Mouse (Mus musculus) lung, embryonic 15.5 days (tissue): ENCODE results near the gene Sema6d. TPM values are rescaled to one million over a fixed set of nuclear protein-coding genes. Genes with fewer than 3 reads are reported as not detected.

Experiments
- ATAC-seq: fragments of 200-750 bp; cut with Nextera tagmentation; 2 replicates; pipeline ENCODE4 v1.8.0; 2017; ENCODE audit warnings: moderate number of reproducible peaks, borderline replicate concordance; ENCODE audit not compliant: low FRiP score, low TSS enrichment; ENCODE audit errors: extremely low read depth
- H3K27ac ChIP-seq: fragments of 300-500 bp; sonication (generic); 2 replicates; pipeline ENCODE4 v1.5.1; 2015; ENCODE audit warnings: moderate library complexity, mild to moderate bottlenecking, inconsistent platforms
- H3K27me3 ChIP-seq: fragments of 300-500 bp; sonication (generic); 2 replicates; pipeline ENCODE4 v1.6.1; 2015; ENCODE audit warnings: inconsistent platforms
- H3K36me3 ChIP-seq: fragments of 300-500 bp; sonication (generic); 2 replicates; pipeline ENCODE4 v1.6.1; 2015; ENCODE audit warnings: inconsistent platforms
- H3K4me1 ChIP-seq: fragments of 300-500 bp; sonication (generic); 2 replicates; pipeline ENCODE4 v1.6.1; 2015; ENCODE audit warnings: inconsistent platforms
- H3K4me2 ChIP-seq: fragments of 300-500 bp; sonication (generic); 2 replicates; pipeline ENCODE4 v1.6.1; 2015; ENCODE audit warnings: inconsistent platforms, mild to moderate bottlenecking, moderate library complexity
- H3K4me3 ChIP-seq: fragments of 300-500 bp; sonication (generic); 2 replicates; pipeline ENCODE4 v1.5.1; 2015; ENCODE audit warnings: mild to moderate bottlenecking, inconsistent platforms
- H3K9ac ChIP-seq: fragments of 300-500 bp; sonication (generic); 2 replicates; pipeline ENCODE4 v1.6.1; 2015; ENCODE audit warnings: inconsistent platforms
- H3K9me3 ChIP-seq: fragments of 300-500 bp; sonication (generic); 2 replicates; pipeline ENCODE4 v1.6.1; 2016; ENCODE audit warnings: inconsistent platforms
- WGBS: fragments of 180-500 bp; shearing (Covaris S2); methylation state at CpG from one replicate; pipeline ENCODE4 v1.1.7; 2015; 5-methylcytosine and 5-hydroxymethylcytosine counted together
- polyA plus RNA-seq: library from polyadenylated mRNA; unstranded; fragments of >200 nt; fragmentation: Nextera tagmentation; extraction: Ambion mirVana; gene quantifications from 2 replicates; pipeline ENCODE4 v1.2.1, GENCODE M21; 2015

The Sema6d gene
- polyA plus RNA-seq, 1 experiment from 2014 or later, result 19.6 TPM

GRCm38 (mm10) chr2:124583561-124583960, 493.8 kb downstream of the Sema6d start:
- no peak overlapping the region for H3K9ac ChIP-seq
- H3K9me3 ChIP-seq, result no peaks in the 10 kb centered on the region
- no peaks in the 10 kb centered on the region for H3K27me3 ChIP-seq
- no peaks in the 10 kb centered on the region for H3K36me3 ChIP-seq
- ATAC-seq, result no peak
- H3K4me2 ChIP-seq, result no peak overlapping the region
- no peaks in the 10 kb centered on the region for H3K4me1 ChIP-seq
- no peak overlapping the region for H3K4me3 ChIP-seq
- WGBS, result 58% methylated on average over 7 of the region's 7 CpGs
- H3K27ac ChIP-seq, result no peak overlapping the region

- Histone ChIP-seq H3K9me3 (no peaks in the 10 kb centered on the region), H3K27me3 (no peaks in the 10 kb centered on the region), H3K36me3 (no peaks in the 10 kb centered on the region), H3K4me1 (no peaks in the 10 kb centered on the region), H3K4me2 (no peak overlapping the region), H3K9ac (no peak overlapping the region), H3K27ac (no peak overlapping the region), H3K4me3 (no peak overlapping the region)
- 77% methylated on average over 4 of the region's 4 CpGs for WGBS
- ATAC-seq, result no peak
Measured at GRCm38 (mm10) chr2:124592750-124593149, 503.0 kb downstream of the Sema6d start.

- H3K36me3 ChIP-seq, result no peaks in the 10 kb centered on the region
- no peak for ATAC-seq
- no peaks in the 10 kb centered on the region for H3K27me3 ChIP-seq
- 52% methylated on average over 3 of the region's 3 CpGs for WGBS
- no peak overlapping the region for H3K4me3 ChIP-seq
- H3K27ac ChIP-seq, result no peak overlapping the region
- H3K9me3 ChIP-seq, result no peaks in the 10 kb centered on the region
- no peak overlapping the region for H3K4me2 ChIP-seq
- H3K4me1 ChIP-seq, result no peaks in the 10 kb centered on the region
- no peak overlapping the region for H3K9ac ChIP-seq
Measured at GRCm38 (mm10) chr2:124599014-124599413, 509.2 kb downstream of the Sema6d start.

GRCm38 (mm10) chr2:124601702-124602378, 512.1 kb downstream of the Sema6d start:
- WGBS, result 73% methylated on average over 9 of the region's 9 CpGs
- no peak overlapping the region for H3K9ac ChIP-seq
- ATAC-seq, result no peak

GRCm38 (mm10) chr2:124602379-124602913, 512.7 kb downstream of the Sema6d start:
- H3K9me3 ChIP-seq, result no peaks in the 10 kb centered on the region
- peaks cover 4% of the 10 kb centered on the region; the same call in 1 of the 2 replicates for H3K27me3 ChIP-seq
- H3K4me1 ChIP-seq, result no peaks in the 10 kb centered on the region
- H3K27ac ChIP-seq, result no peak overlapping the region
- H3K4me2 ChIP-seq, result no peak overlapping the region
- 58% methylated on average over 8 of the region's 8 CpGs for WGBS
- ATAC-seq, result no peak
- H3K9ac ChIP-seq, result no peak overlapping the region
- H3K36me3 ChIP-seq, result no peaks in the 10 kb centered on the region
- H3K4me3 ChIP-seq, result no peak overlapping the region

More at GRCm38 (mm10) chr2:124601702-124602378, 512.1 kb downstream of the Sema6d start:
- Histone ChIP-seq H3K36me3 (no peaks in the 10 kb centered on the region), H3K4me3 (no peak overlapping the region), H3K4me1 (no peaks in the 10 kb centered on the region), H3K27me3 (peaks cover 4% of the 10 kb centered on the region; the same call in 1 of the 2 replicates), H3K27ac (no peak overlapping the region), H3K4me2 (no peak overlapping the region), H3K9me3 (no peaks in the 10 kb centered on the region)

GRCm38 (mm10) chr2:124605341-124605740, 515.6 kb downstream of the Sema6d start:
- H3K27me3 ChIP-seq, result peaks cover 4% of the 10 kb centered on the region; the same call in 1 of the 2 replicates
- H3K9ac ChIP-seq, result no peak overlapping the region
- H3K27ac ChIP-seq, result no peak overlapping the region
- no peaks in the 10 kb centered on the region for H3K9me3 ChIP-seq
- no peaks in the 10 kb centered on the region for H3K36me3 ChIP-seq
- peaks cover 11% of the 10 kb centered on the region; the same call in 1 of the 2 replicates for H3K4me1 ChIP-seq
- no peak for ATAC-seq
- 91% methylated on average over 1 of the region's 1 CpGs for WGBS
- no peak overlapping the region for H3K4me2 ChIP-seq
- no peak overlapping the region for H3K4me3 ChIP-seq

- Histone ChIP-seq H3K9ac (no peak overlapping the region), H3K9me3 (no peaks in the 10 kb centered on the region), H3K4me2 (no peak overlapping the region), H3K4me1 (peaks cover 16% of the 10 kb centered on the region; the same call in 1 of the 2 replicates), H3K4me3 (no peak overlapping the region), H3K27me3 (peaks cover 12% of the 10 kb centered on the region; the same call in 1 of the 2 replicates), H3K36me3 (no peaks in the 10 kb centered on the region), H3K27ac (no peak overlapping the region)
- WGBS, result 55% methylated on average over 5 of the region's 5 CpGs
- ATAC-seq, result no peak
Measured at GRCm38 (mm10) chr2:124607986-124608385, 518.2 kb downstream of the Sema6d start.

GRCm38 (mm10) chr2:124608546-124608945, 518.8 kb downstream of the Sema6d start:
- Histone ChIP-seq H3K9ac (no peak overlapping the region), H3K4me2 (peak overlapping the region; percentile 90), H3K27me3 (peaks cover 12% of the 10 kb centered on the region; the same call in 1 of the 2 replicates), H3K4me1 (peaks cover 18% of the 10 kb centered on the region; the same call in 1 of the 2 replicates), H3K27ac (0 out of 2 replicates have a peak overlapping the region, but pooled peaks have one; percentile 99), H3K36me3 (no peaks in the 10 kb centered on the region), H3K4me3 (peak overlapping the region; percentile 80; the same call in 1 of the 2 replicates), H3K9me3 (no peaks in the 10 kb centered on the region)
- no peak for ATAC-seq
- WGBS, result 46% methylated on average over 4 of the region's 4 CpGs

GRCm38 (mm10) chr2:124609014-124609413, 519.2 kb downstream of the Sema6d start:
- peaks cover 12% of the 10 kb centered on the region; the same call in 1 of the 2 replicates for H3K27me3 ChIP-seq
- peak overlapping the region; percentile 99 for H3K27ac ChIP-seq
- peak overlapping the region; percentile 90 for H3K4me2 ChIP-seq
- 15% methylated on average over 5 of the region's 5 CpGs for WGBS
- peaks cover 22% of the 10 kb centered on the region for H3K4me1 ChIP-seq
- H3K4me3 ChIP-seq, result peak overlapping the region; percentile 80
- H3K9ac ChIP-seq, result peak overlapping the region; percentile 83; the same call in 1 of the 2 replicates
- H3K9me3 ChIP-seq, result no peaks in the 10 kb centered on the region
- no peak for ATAC-seq
- no peaks in the 10 kb centered on the region for H3K36me3 ChIP-seq

GRCm38 (mm10) chr2:124609711-124610585, 520.2 kb downstream of the Sema6d start:
- H3K27me3 ChIP-seq, result peaks cover 12% of the 10 kb centered on the region; the same call in 1 of the 2 replicates

GRCm38 (mm10) chr2:124610586-124611105, 520.9 kb downstream of the Sema6d start:
- Histone ChIP-seq H3K4me1 (peaks cover 30% of the 10 kb centered on the region), H3K27ac (peak overlapping the region; percentile 99), H3K27me3 (peaks cover 12% of the 10 kb centered on the region; the same call in 1 of the 2 replicates), H3K36me3 (no peaks in the 10 kb centered on the region), H3K4me2 (peak overlapping the region; percentile 90), H3K4me3 (peak overlapping the region; percentile 80), H3K9ac (peak overlapping the region; percentile 83), H3K9me3 (no peaks in the 10 kb centered on the region)
- peak; percentile 0; the same call in 1 of the 2 replicates for ATAC-seq
- 2% methylated on average over 39 of the region's 39 CpGs for WGBS

More at GRCm38 (mm10) chr2:124609711-124610585, 520.2 kb downstream of the Sema6d start:
- peak overlapping the region; percentile 80 for H3K4me3 ChIP-seq
- no peaks in the 10 kb centered on the region for H3K36me3 ChIP-seq
- peaks cover 27% of the 10 kb centered on the region for H3K4me1 ChIP-seq
- peak overlapping the region; percentile 99 for H3K27ac ChIP-seq
- peak overlapping the region; percentile 90 for H3K4me2 ChIP-seq
- H3K9me3 ChIP-seq, result no peaks in the 10 kb centered on the region
- peak; percentile 96 for ATAC-seq
- peak overlapping the region; percentile 83 for H3K9ac ChIP-seq
- under 1% methylated on average over 75 of the region's 80 CpGs for WGBS
